Mouse (Mus musculus) ES-E14 (cell line): Measurements from ENCODE around the gene Nfkbil1.

ENCODE experiments used
- MAFK ChIP-seq: IDR thresholded peaks from 2 replicates; pipeline ENCODE4 v1.6.1; 2014; ENCODE audit warnings: mild to moderate bottlenecking, low read depth, low read length, inconsistent platforms; ENCODE audit not compliant: insufficient read depth
- ZNF384 ChIP-seq: IDR thresholded peaks from 2 replicates; pipeline ENCODE4 v1.6.1; 2012; ENCODE audit warnings: low read depth, low read length, inconsistent platforms

GRCm38 (mm10) chr17:35272249-35272648 is 36.7 kb upstream of the Nfkbil1 start:
- TF ChIP-seq MAFK (no peak), ZNF384 (no peak)
